Comparison of ENCODE assay signal across 16 mouse cellular contexts in the genomic region with DNA sequence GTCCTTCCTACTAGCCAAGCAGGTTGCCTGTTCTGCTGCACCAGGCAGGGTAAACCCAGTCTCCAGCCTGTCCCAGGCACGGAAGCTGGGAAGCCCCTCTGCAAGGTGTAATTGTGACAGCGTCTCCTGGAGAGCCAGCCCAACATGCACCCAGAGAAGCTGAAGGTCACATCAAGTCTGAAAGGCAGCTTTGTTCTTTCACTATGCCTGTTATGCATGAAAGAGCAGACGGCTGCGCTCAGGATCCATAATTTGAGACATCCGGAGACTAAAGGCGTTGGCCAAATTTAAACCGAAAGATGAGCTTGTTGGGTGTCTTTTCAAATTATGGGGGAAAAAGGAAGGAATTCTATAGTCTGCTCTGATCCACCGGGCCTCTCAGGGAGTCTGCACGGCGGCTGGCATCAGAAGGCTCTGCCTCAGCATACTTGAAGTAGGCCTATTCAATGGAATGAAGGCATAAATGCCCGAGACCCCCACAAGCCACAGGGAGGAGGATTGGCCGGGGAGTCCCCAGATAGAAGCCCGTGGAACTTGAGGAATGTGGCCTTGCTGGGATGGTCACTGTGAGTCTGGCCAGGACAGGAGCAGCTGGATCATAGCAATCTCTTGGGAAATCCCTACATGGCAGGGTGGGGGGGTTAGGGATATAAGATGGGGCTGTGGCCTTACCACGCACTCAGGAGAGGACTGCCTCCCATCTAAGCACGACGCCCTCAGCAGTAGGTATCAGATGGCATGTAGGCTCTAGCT. TPM values are rescaled to one million over a fixed set of nuclear protein-coding genes. Genes with fewer than 3 reads are reported as not detected.
DNase-seq lines count a peak whose midpoint lies in the region; ATAC-seq and TF ChIP-seq lines count a peak whose summit lies in the region.
"Had no signal": no experiment of that assay in that cellular context is flagged by ENCODE, and none has a peak within 500 bp of the region (broad histone marks: within the 10 kb centered on the region; RNA-seq: fewer than 3 reads in every experiment).

No protein-coding gene starts in this region.

- intact Hi-C loops in heart, postnatal 10 days (cut with DNase I) = no loop called here

- ATAC-seq in heart, embryonic 13.5 days (ENCODE audit: extremely low read depth, insufficient number of reproducible peaks, low FRiP score, low TSS enrichment) = no peak
- ATAC-seq in lung, postnatal 0 days = peak; percentile 61
- ATAC-seq: forebrain, embryonic 15.5 days; hindbrain, embryonic 16.5 days had no signal

- 48% methylated on average over 16 of the region's 16 CpGs for WGBS in heart, embryonic 13.5 days
- WGBS in lung, postnatal 0 days = 53% methylated on average over 16 of the region's 16 CpGs

- TF ChIP-seq CTCF in lung, postnatal 0 days (IDR thresholded peaks at IDR 0.05) = no peak
- no peak for TF ChIP-seq CTCF in cortical plate, adult 2 months (IDR thresholded peaks at IDR 0.05; ENCODE audit: extremely low read depth, insufficient read depth, low read length)

- H3K4me1 ChIP-seq in heart, embryonic 13.5 days = peaks cover 18% of the 10 kb centered on the region
- H3K4me1 ChIP-seq in lung, postnatal 0 days (ENCODE audit: insufficient read depth, low read depth, low read length) = no peaks in the 10 kb centered on the region
- peaks cover 8% of the 10 kb centered on the region for H3K4me1 ChIP-seq in cortical plate, adult 2 months (ENCODE audit: control insufficient read depth, insufficient read depth, low read length)
- H3K4me1 ChIP-seq: forebrain, embryonic 15.5 days had no signal

- H3K27me3 ChIP-seq in heart, embryonic 13.5 days (replicated peaks) = no peaks in the 10 kb centered on the region
- no peaks in the 10 kb centered on the region for H3K27me3 ChIP-seq in lung, postnatal 0 days (replicated peaks; ENCODE audit: insufficient read depth, low read length)
- H3K27me3 ChIP-seq: forebrain, embryonic 15.5 days; megakaryocyte, embryonic 14.5 days had no signal

- H3K4me2 ChIP-seq in heart, embryonic 13.5 days = no peak overlapping the region
- no peak overlapping the region for H3K4me2 ChIP-seq in lung, postnatal 0 days (replicated peaks; ENCODE audit: low read depth, low read length)
- H3K4me2 ChIP-seq: forebrain, embryonic 15.5 days had no signal

- H3K9ac ChIP-seq in heart, embryonic 13.5 days = peak overlapping the region; percentile 40; the same call in 1 of the 2 replicates
- H3K9ac ChIP-seq in lung, postnatal 0 days (replicated peaks; ENCODE audit: low read depth) = no peak overlapping the region
- H3K9ac ChIP-seq: forebrain, embryonic 15.5 days had no signal

- no peak overlapping the region for H3K4me3 ChIP-seq in heart, embryonic 13.5 days
- H3K4me3 ChIP-seq in lung, postnatal 0 days (ENCODE audit: low read depth, low read length) = no peak overlapping the region
- no peak overlapping the region for H3K4me3 ChIP-seq in cortical plate, adult 2 months (ENCODE audit: insufficient read depth, low read length)
- H3K4me3 ChIP-seq: forebrain, embryonic 15.5 days; megakaryocyte, embryonic 14.5 days had no signal

- no peak for TF ChIP-seq EP300 in lung, postnatal 0 days (IDR thresholded peaks at IDR 0.05)

- H3K36me3 ChIP-seq in heart, embryonic 13.5 days = peaks cover 42% of the 10 kb centered on the region
- H3K36me3 ChIP-seq in lung, postnatal 0 days (ENCODE audit: insufficient read depth, low read length) = peaks cover 19% of the 10 kb centered on the region; the same call in 1 of the 2 replicates
- H3K36me3 ChIP-seq: forebrain, embryonic 15.5 days had no signal

- no peak for TF ChIP-seq POLR2A in cortical plate, adult 2 months (IDR thresholded peaks at IDR 0.05; ENCODE audit: extremely low read depth, insufficient read depth, low read length)

- no peak for DNase-seq in heart, postnatal 10 days
- peak; percentile 66 for DNase-seq in lung, postnatal 0 days (ENCODE audit: low spot score)
- no peak for DNase-seq in lung, postnatal 10 days
- DNase-seq in retina, postnatal 1 day = peak; percentile 52
- DNase-seq in frontal cortex, postnatal 10 days (ENCODE audit: low spot score in 2 of 2) = no peak
- DNase-seq: adrenal gland, postnatal 36 days; cerebellum, postnatal 10 days; gastrocnemius, postnatal 10 days; kidney, adult 18-20 months; lung, adult 2 months; thymus, postnatal 36 days had no signal

- H3K9me3 ChIP-seq in heart, embryonic 13.5 days = no peaks in the 10 kb centered on the region
- H3K9me3 ChIP-seq in lung, postnatal 0 days (ENCODE audit: low read length) = no peaks in the 10 kb centered on the region
- H3K9me3 ChIP-seq: forebrain, embryonic 15.5 days; megakaryocyte, embryonic 14.5 days had no signal

- peak overlapping the region; percentile 28 for H3K27ac ChIP-seq in heart, embryonic 13.5 days (replicated peaks)
- peak overlapping the region; percentile 11; the same call in 1 of the 2 replicates for H3K27ac ChIP-seq in lung, postnatal 0 days (ENCODE audit: low read length)
- H3K27ac ChIP-seq in cortical plate, adult 2 months (ENCODE audit: insufficient read depth, low read length) = peak overlapping the region; percentile 10; the same call in 1 of the 2 replicates
- H3K27ac ChIP-seq: forebrain, embryonic 15.5 days had no signal

RNA-seq across cellular contexts. Expression of a gene that starts 23.8 kb away (rescaled TPM):
- polyA plus RNA-seq in heart, embryonic 13.5 days (2015; fragmentation: Nextera tagmentation; extraction: Ambion mirVana) = 12.2 and 13.5 TPM in 2 replicates
- 10 to 100 TPM; 21.8 to 24.3 TPM for total RNA-seq in heart, postnatal 10 days (2021)
- polyA plus RNA-seq in lung, postnatal 0 days (2015; fragmentation: Nextera tagmentation; extraction: Ambion mirVana) = 23.5 and 24.4 TPM in 2 replicates
- 3.0 and 3.3 TPM in 2 replicates for polyA plus RNA-seq in cortical plate, adult 2 months (2012; rRNA removed)

RNA-seq across cellular contexts. Expression of a gene that starts 40.0 kb away (rescaled TPM):
- 5.3 and 6.3 TPM in 2 replicates for polyA plus RNA-seq in heart, embryonic 13.5 days (2015; fragmentation: Nextera tagmentation; extraction: Ambion mirVana)
- total RNA-seq in heart, postnatal 10 days (2021) = 10 to 100 TPM; 32.0 to 37.7 TPM
- 2.9 and 3.0 TPM in 2 replicates for polyA plus RNA-seq in lung, postnatal 0 days (2015; fragmentation: Nextera tagmentation; extraction: Ambion mirVana)
- polyA plus RNA-seq in cortical plate, adult 2 months (2012; rRNA removed) = 18.9 and 20.5 TPM in 2 replicates

Comparison
In these comparisons a context has a peak if more than half of its experiments do, and no peak if none do; other contexts are left out.
1. DNase-seq: peak in lung, postnatal 0 days (single experiment) and retina, postnatal 1 day (single experiment); none in heart, postnatal 10 days (0 of 2), lung, postnatal 10 days (single experiment) and frontal cortex, postnatal 10 days (0 of 2).
2. Peak in every context shown above with its lines, with median percentiles within 50 percentile points of each other: H3K27ac ChIP-seq.